Mouse (Mus musculus) limb, embryonic 12.5 days (tissue): ENCODE results near the gene Mllt6. TPM values are rescaled to one million over a fixed set of nuclear protein-coding genes. Genes with fewer than 3 reads are reported as not detected.

ENCODE experiments used
- ATAC-seq: fragments of 200-750 bp; cut with Nextera tagmentation; 2 replicates; pipeline ENCODE4 v1.8.0; 2017; ENCODE audit warnings: low read depth, moderate TSS enrichment; ENCODE audit not compliant: insufficient number of reproducible peaks, insufficient read depth, low FRiP score, low TSS enrichment
- H3K27ac ChIP-seq: fragments of 300-500 bp; sonication (generic); 2 replicates; pipeline ENCODE4 v1.5.1; 2016; ENCODE audit warnings: mild to moderate bottlenecking, moderate library complexity
- H3K27me3 ChIP-seq: fragments of 300-500 bp; sonication (generic); 2 replicates; pipeline ENCODE4 v1.6.1; 2016; ENCODE audit warnings: mild to moderate bottlenecking, moderate library complexity
- H3K36me3 ChIP-seq: fragments of 300-500 bp; sonication (generic); 2 replicates; pipeline ENCODE4 v1.6.1; 2016; ENCODE audit warnings: mild to moderate bottlenecking, moderate library complexity
- H3K4me1 ChIP-seq: fragments of 300-500 bp; sonication (generic); replicated peaks from 2 replicates; pipeline ENCODE4 v1.6.1; 2016
- H3K4me2 ChIP-seq: fragments of 300-500 bp; sonication (generic); 2 replicates; pipeline ENCODE4 v1.6.1; 2016; ENCODE audit warnings: mild to moderate bottlenecking, moderate library complexity
- H3K4me3 ChIP-seq: fragments of 300-500 bp; sonication (generic); replicated peaks from 2 replicates; pipeline ENCODE4 v1.5.1; 2016; ENCODE audit warnings: mild to moderate bottlenecking
- H3K9ac ChIP-seq: fragments of 300-500 bp; sonication (generic); replicated peaks from 2 replicates; pipeline ENCODE4 v1.6.1; 2016; ENCODE audit warnings: mild to moderate bottlenecking, moderate library complexity
- H3K9me3 ChIP-seq: fragments of 300-500 bp; sonication (generic); 2 replicates; pipeline ENCODE4 v1.6.1; 2016; ENCODE audit warnings: mild to moderate bottlenecking, moderate library complexity
- WGBS: fragments of 180-500 bp; shearing (Covaris S2); methylation state at CpG from one replicate; pipeline ENCODE4 v1.1.7; 2016; 5-methylcytosine and 5-hydroxymethylcytosine counted together
- polyA plus RNA-seq: library from polyadenylated mRNA; unstranded; fragments of >200 nt; fragmentation: Nextera tagmentation; extraction: Ambion mirVana; gene quantifications from 2 replicates; pipeline ENCODE4 v1.2.1, GENCODE M21; 2016

Mllt6 gene
- polyA plus RNA-seq, 1 experiment from 2014 or later, result 2.9 TPM

DNA sequence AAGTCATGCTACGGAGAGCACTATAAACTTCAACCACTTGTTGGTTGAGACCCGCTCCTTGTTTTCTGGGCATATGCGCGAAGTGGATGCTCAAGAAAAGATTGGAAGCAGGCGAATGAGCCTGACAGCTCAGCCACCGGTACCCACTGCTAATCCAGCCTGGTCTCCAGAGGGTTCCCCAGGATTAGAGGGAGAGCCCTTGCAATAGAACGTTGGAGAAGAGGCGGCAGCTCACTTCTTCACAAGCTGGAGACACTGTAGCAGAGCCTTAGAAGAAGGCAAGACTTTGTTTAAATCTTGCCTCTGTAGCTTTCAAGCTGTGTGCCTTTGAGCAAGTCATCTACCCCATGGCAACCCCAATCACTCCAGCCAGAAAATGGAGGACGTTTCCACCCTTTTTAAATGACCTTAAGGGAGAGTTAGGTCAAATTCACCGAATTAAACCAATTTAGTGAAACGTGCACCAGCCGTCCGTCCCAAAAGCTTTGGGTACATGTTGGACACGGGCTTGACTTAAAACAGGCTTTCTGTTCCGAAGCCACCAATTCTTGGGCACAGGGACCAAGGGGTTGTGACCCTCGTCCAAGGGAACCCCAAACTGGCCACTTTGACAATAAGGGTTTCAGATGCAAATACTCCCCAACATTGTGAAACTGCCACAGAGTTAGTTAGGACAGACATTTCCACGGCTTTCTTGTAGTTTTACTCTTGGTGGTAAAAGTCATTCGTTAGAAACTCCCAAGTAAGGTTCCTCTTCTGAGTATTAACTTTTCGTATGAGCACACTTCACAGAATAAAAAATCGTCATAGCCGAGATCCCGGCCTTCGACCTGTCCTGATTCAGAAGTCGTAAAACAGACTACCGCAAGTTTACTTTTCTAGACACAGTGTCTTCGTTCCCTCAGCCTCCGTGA lies 2.2 kb upstream of the Mllt6 start:
- H3K4me2 ChIP-seq, result peak overlapping the region; percentile 85
- H3K27ac ChIP-seq, result no peak overlapping the region
- peaks cover 8% of the 10 kb centered on the region for H3K36me3 ChIP-seq
- peaks cover 48% of the 10 kb centered on the region for H3K4me1 ChIP-seq
- 1% methylated on average over 27 of the region's 27 CpGs for WGBS
- H3K27me3 ChIP-seq, result peaks cover 17% of the 10 kb centered on the region
- H3K9me3 ChIP-seq, result no peaks in the 10 kb centered on the region
- H3K9ac ChIP-seq, result peak overlapping the region; percentile 90
- no peak for ATAC-seq
- peak overlapping the region; percentile 92 for H3K4me3 ChIP-seq

DNA sequence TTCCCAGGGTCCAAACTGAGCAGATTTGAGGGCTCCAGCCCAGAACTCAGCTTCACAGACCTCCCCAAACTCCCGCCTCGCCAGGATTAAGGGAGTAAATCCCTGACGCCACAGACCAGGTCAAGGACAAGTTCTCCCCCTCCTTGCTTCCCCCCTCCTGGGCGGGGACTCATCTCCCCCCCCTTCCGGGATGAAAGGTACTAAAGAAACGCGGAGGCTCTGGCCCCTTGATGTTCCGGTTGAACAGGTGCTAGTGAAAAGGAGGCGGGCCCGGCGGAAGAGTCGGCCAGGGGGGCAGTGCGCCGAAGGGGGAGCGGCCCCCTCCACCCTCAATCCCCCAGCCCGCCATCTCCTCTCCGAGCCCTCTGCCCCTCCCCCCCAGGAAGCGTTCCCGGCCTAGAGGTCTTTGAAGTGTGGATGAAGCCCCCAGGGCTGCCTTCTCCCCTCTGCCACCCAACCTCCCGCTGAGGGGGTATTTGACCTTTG lies 1.5 kb upstream of the Mllt6 start:
- H3K27ac ChIP-seq, result no peak overlapping the region
- no peaks in the 10 kb centered on the region for H3K9me3 ChIP-seq
- under 1% methylated on average over 20 of the region's 20 CpGs for WGBS
- peaks cover 15% of the 10 kb centered on the region for H3K36me3 ChIP-seq
- H3K4me2 ChIP-seq, result peak overlapping the region; percentile 85
- peaks cover 48% of the 10 kb centered on the region for H3K4me1 ChIP-seq
- no peak for ATAC-seq
- H3K27me3 ChIP-seq, result peaks cover 17% of the 10 kb centered on the region
- H3K9ac ChIP-seq, result no peak overlapping the region
- peak overlapping the region; percentile 92 for H3K4me3 ChIP-seq

DNA sequence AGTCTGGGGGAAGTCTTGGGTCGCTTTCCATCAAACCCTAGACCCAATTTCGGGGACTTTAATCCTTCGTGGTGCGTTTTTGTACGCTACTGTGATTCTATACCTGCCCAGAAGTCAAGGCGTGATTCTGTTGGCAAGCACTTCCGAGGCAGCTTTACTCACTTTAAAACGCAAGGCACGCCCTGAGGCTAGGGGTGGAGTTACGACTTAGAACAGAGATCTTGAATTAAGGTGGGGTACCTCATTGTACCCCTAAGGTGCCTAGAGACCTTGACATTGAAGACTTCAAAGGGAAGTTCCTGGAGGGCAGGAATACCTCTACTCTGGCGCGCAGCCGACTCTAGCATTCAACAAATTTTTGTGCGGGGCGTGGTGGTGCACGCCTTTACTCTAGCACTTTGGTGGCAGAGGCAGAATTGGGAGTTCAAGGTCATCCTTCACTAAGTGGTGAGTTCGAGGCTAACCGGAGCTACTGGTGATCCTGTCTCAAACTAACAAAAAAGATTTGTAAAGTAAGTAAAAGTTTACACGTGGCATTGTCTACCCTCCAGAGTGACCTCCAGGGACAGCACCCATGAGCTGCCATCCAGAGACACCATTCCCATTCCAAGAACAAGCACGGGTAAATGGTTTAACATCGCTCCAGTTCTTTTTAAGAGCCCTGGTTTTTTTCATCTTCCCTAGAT lies 864 bp upstream of the Mllt6 start:
- Histone ChIP-seq H3K4me2 (peak overlapping the region; percentile 85), H3K9ac (0 out of 2 replicates have a peak overlapping the region, but pooled peaks have one; percentile 31), H3K36me3 (peaks cover 21% of the 10 kb centered on the region), H3K27ac (peak overlapping the region; percentile 92; the same call in 1 of the 2 replicates), H3K27me3 (peaks cover 17% of the 10 kb centered on the region), H3K9me3 (no peaks in the 10 kb centered on the region), H3K4me3 (peak overlapping the region; percentile 92), H3K4me1 (peaks cover 48% of the 10 kb centered on the region)
- no peak for ATAC-seq
- WGBS, result 1% methylated on average over 21 of the region's 21 CpGs

DNA sequence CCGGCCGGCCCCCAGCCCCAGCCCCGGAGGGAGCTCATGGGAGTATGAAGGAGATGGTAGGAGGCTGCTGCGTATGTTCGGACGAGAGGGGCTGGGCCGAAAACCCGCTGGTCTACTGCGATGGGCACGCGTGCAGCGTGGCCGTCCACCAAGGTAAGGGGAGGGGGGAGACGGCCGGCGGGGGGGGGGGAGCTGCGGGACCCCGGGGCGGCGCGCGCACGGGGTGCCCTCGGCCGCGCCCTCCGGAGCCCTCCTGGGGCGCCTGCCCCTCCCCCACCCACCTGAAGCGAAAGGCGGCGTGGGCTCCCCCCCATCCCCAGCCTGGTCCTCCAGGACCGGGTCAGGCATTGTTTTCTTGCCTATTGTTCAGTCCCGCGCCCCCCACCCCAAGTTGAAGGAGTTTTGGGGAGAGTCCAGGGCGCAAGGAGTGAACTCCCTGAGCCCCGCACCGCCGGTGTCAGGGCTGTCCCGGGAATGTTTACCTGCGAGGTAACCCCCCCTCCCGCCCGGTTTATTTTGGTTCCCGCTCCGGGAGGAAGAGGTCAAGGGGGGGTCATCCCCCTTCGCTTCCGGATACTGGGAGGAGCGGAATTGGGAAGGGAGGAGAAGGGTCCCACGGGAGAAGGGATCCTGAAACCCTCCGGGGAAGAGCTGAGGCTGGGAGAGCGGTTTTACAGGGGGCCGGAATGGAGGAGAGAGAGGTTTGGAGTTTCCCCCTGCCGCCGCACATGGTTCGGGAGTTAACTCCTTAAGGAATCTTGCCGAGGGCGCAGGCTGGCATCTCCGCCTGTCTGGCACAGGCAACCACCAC lies 519 bp downstream of the Mllt6 start:
- no peaks in the 10 kb centered on the region for H3K9me3 ChIP-seq
- H3K27me3 ChIP-seq, result peaks cover 17% of the 10 kb centered on the region
- WGBS, result under 1% methylated on average over 38 of the region's 57 CpGs
- H3K27ac ChIP-seq, result peak overlapping the region; percentile 92
- ATAC-seq, result no peak
- H3K4me3 ChIP-seq, result peak overlapping the region; percentile 92
- peaks cover 35% of the 10 kb centered on the region for H3K36me3 ChIP-seq
- H3K4me2 ChIP-seq, result peak overlapping the region; percentile 85
- peaks cover 47% of the 10 kb centered on the region for H3K4me1 ChIP-seq
- H3K9ac ChIP-seq, result peak overlapping the region; percentile 90

DNA sequence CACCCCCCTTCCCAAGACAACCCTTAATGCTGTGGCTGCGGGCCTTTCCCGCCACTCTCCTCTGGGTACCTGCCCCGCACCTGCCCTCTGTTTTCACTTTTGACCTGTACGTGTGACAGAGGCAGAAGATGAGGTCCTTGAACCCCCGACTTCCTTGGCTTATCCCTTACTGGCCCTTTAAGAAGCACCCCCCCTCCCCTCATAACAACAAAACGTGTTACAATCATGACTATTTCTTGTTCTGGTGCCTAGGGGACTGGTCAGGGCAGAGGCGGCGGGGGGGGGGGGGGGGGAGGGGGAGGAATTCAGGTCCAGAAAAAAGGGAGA lies 1.1 kb downstream of the Mllt6 start:
- WGBS, result 3% methylated on average over 6 of the region's 8 CpGs
- H3K4me2 ChIP-seq, result peak overlapping the region; percentile 85
- peaks cover 45% of the 10 kb centered on the region for H3K4me1 ChIP-seq
- H3K4me3 ChIP-seq, result peak overlapping the region; percentile 92
- no peak for ATAC-seq
- H3K27ac ChIP-seq, result peak overlapping the region; percentile 92
- peaks cover 17% of the 10 kb centered on the region for H3K27me3 ChIP-seq
- peaks cover 41% of the 10 kb centered on the region for H3K36me3 ChIP-seq
- H3K9ac ChIP-seq, result peak overlapping the region; percentile 90
- H3K9me3 ChIP-seq, result no peaks in the 10 kb centered on the region

DNA sequence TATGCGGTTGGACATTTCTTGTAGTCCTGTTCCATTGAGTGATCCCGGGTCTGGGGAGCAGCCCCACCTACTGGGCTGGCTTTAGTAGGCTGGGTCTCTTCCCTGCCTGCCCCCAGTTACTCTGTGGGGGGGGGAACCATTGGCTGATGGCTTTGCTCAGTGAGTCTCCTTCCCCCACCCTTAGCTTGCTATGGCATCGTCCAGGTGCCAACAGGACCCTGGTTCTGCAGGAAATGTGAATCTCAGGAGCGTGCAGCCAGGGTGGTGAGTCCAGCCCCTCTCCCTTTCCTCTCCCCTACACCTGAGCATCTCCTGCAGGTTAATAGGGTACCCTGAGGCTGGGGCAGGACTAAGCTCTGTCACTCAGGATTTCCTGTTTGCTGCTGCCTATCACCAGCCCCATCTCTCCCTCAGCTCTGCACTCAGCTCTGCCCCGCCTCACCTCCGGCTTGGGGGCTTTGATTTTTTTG lies 1.6 kb downstream of the Mllt6 start:
- Histone ChIP-seq H3K27me3 (peaks cover 17% of the 10 kb centered on the region), H3K4me3 (peak overlapping the region; percentile 92), H3K27ac (no peak overlapping the region), H3K4me2 (peak overlapping the region; percentile 85), H3K4me1 (peaks cover 45% of the 10 kb centered on the region), H3K9ac (peak overlapping the region; percentile 90; the same call in 1 of the 2 replicates), H3K9me3 (no peaks in the 10 kb centered on the region), H3K36me3 (peaks cover 46% of the 10 kb centered on the region)
- ATAC-seq, result no peak
- WGBS, result 30% methylated on average over 6 of the region's 6 CpGs

DNA sequence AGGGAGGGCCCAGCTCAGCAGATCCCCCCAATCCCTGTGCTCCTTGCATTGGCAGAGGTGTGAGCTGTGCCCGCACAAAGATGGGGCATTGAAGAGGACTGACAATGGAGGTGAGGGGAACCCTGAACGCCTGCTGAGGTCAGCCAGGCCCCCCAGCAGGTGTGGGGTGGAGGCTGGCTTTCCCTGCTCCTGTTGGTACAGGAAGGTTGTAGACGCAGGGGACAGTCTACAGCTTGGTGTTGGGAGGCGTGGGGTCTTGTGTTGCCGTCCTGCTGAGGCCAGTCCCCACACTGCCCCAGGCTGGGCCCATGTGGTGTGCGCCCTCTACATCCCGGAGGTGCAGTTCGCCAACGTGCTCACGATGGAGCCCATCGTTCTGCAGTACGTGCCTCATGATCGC lies 2.2 kb downstream of the Mllt6 start:
- H3K4me3 ChIP-seq, result peak overlapping the region; percentile 92; the same call in 1 of the 2 replicates
- no peak overlapping the region for H3K4me2 ChIP-seq
- ATAC-seq, result no peak
- no peak overlapping the region for H3K27ac ChIP-seq
- WGBS, result 89% methylated on average over 13 of the region's 13 CpGs
- peaks cover 52% of the 10 kb centered on the region for H3K36me3 ChIP-seq
- peaks cover 49% of the 10 kb centered on the region for H3K4me1 ChIP-seq
- no peak overlapping the region for H3K9ac ChIP-seq
- no peaks in the 10 kb centered on the region for H3K9me3 ChIP-seq
- peaks cover 17% of the 10 kb centered on the region for H3K27me3 ChIP-seq

DNA sequence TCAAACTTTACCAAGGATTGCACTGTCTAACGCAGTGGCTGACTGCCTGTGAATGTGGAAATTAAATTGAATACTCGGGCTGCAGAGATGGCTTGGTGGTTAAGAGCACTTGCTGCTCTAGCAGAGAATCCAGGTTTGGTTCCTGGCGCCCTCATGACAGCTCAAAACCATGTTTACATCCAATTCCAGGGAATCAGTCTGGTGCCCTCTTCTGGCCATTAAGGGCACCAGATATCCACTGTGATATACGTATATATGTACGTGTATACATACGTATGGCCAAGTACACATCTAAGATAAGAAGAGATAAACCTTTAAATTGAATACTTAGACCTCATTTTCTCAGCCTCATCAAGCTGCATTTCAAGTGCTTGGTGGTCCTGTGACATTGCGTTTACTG lies 3.0 kb downstream of the Mllt6 start:
- H3K9ac ChIP-seq, result no peak overlapping the region
- 95% methylated on average over 7 of the region's 7 CpGs for WGBS
- H3K4me3 ChIP-seq, result no peak overlapping the region
- no peak overlapping the region for H3K27ac ChIP-seq
- H3K27me3 ChIP-seq, result peaks cover 14% of the 10 kb centered on the region
- H3K36me3 ChIP-seq, result peaks cover 60% of the 10 kb centered on the region
- no peaks in the 10 kb centered on the region for H3K9me3 ChIP-seq
- H3K4me1 ChIP-seq, result peaks cover 46% of the 10 kb centered on the region
- no peak for ATAC-seq
- no peak overlapping the region for H3K4me2 ChIP-seq

DNA sequence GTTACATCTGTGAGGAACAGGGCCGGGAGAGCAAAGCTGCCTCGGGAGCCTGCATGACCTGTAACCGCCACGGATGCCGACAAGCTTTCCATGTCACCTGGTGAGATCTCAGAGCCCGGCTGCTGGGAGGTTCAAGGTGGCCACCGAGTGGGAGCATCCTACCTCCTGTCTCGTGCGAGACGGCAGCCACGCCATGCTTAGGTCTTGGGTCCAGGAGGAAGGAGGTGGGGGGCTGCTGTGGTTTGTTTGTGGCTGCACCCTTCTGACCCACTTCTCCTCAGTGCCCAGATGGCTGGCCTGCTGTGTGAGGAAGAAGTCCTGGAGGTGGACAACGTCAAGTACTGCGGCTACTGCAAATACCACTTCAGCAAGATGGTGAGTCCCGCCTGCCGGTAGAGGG lies 3.6 kb downstream of the Mllt6 start:
- Histone ChIP-seq H3K4me3 (no peak overlapping the region), H3K9me3 (no peaks in the 10 kb centered on the region), H3K36me3 (peaks cover 66% of the 10 kb centered on the region), H3K27me3 (peaks cover 8% of the 10 kb centered on the region), H3K4me2 (no peak overlapping the region), H3K4me1 (peaks cover 40% of the 10 kb centered on the region), H3K9ac (no peak overlapping the region), H3K27ac (no peak overlapping the region)
- ATAC-seq, result no peak
- WGBS, result 92% methylated on average over 15 of the region's 15 CpGs

DNA sequence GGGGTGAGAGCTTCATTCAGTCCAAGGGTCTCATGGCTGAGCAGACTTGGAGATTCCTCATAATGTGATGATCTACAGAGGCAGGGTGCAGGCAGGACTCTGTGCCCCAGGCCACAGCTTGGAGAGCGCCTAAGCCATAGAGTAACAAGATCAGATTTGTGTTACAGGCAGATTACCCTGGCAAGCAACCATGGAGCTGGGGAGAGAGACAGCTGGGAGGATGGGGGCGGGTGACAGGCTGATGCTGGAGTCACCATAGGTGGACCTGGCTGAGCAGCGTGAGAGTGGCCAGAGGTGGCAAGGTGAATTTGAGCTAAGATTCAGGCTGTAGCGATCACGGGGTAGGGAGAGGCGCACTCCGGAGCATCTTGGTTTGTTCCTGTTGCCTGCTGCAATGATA lies 4.9 kb downstream of the Mllt6 start:
- WGBS, result 89% methylated on average over 7 of the region's 7 CpGs
- Histone ChIP-seq H3K27ac (0 out of 2 replicates have a peak overlapping the region, but pooled peaks have one; percentile 12), H3K4me1 (peaks cover 31% of the 10 kb centered on the region), H3K4me3 (no peak overlapping the region), H3K36me3 (peaks cover 80% of the 10 kb centered on the region), H3K9me3 (no peaks in the 10 kb centered on the region), H3K9ac (no peak overlapping the region), H3K27me3 (no peaks in the 10 kb centered on the region), H3K4me2 (no peak overlapping the region)
- no peak for ATAC-seq
